Mouse (Mus musculus): ENCODE measurements around the gene Kirrel.

Kirrel gene

GRCm38 (mm10) chr3:87167621-87168020 lies 6.9 kb downstream of the Kirrel start:
- no peak for DNase-seq (ENCODE audit: low spot score)

GRCm38 (mm10) chr3:87165291-87165881 lies 9.2 kb downstream of the Kirrel start:
- peak; percentile 58 for DNase-seq (ENCODE audit: low spot score)

GRCm38 (mm10) chr3:87164099-87164815 lies 10.3 kb downstream of the Kirrel start:
- no peak for DNase-seq (ENCODE audit: low spot score)

GRCm38 (mm10) chr3:87163116-87163515 lies 11.4 kb downstream of the Kirrel start:
- DNase-seq (ENCODE audit: low spot score), result no peak

GRCm38 (mm10) chr3:87162380-87162779 lies 12.2 kb downstream of the Kirrel start:
- no peak for DNase-seq (ENCODE audit: low spot score)

GRCm38 (mm10) chr3:87161601-87162000 lies 12.9 kb downstream of the Kirrel start:
- no peak for DNase-seq (ENCODE audit: low spot score)

GRCm38 (mm10) chr3:87160819-87161509 lies 13.6 kb downstream of the Kirrel start:
- DNase-seq (ENCODE audit: low spot score), result no peak

- DNase-seq (ENCODE audit: low spot score), result no peak
These were observed 15.4 kb downstream of the Kirrel start for GRCm38 (mm10) chr3:87159190-87159589.

- peak; percentile 72 for DNase-seq (ENCODE audit: low spot score)
These were observed 16.7 kb downstream of the Kirrel start for GRCm38 (mm10) chr3:87157767-87158291.

GRCm38 (mm10) chr3:87157297-87157696 lies 17.2 kb downstream of the Kirrel start:
- DNase-seq (ENCODE audit: low spot score), result no peak

GRCm38 (mm10) chr3:87154398-87155287 lies 19.9 kb downstream of the Kirrel start:
- no peak for DNase-seq (ENCODE audit: low spot score)

GRCm38 (mm10) chr3:87153038-87153437 lies 21.5 kb downstream of the Kirrel start:
- DNase-seq (ENCODE audit: low spot score), result no peak

- DNase-seq (ENCODE audit: low spot score), result no peak
These were observed 22.3 kb downstream of the Kirrel start for GRCm38 (mm10) chr3:87152111-87152738.

- DNase-seq (ENCODE audit: low spot score), result no peak
These were observed 23.2 kb downstream of the Kirrel start for GRCm38 (mm10) chr3:87151294-87151826.

- no peak for DNase-seq (ENCODE audit: low spot score)
These were observed 23.8 kb downstream of the Kirrel start for GRCm38 (mm10) chr3:87150689-87151244.

GRCm38 (mm10) chr3:87150056-87150688 lies 24.4 kb downstream of the Kirrel start:
- DNase-seq (ENCODE audit: low spot score), result peak; percentile 39

GRCm38 (mm10) chr3:87149425-87149824 lies 25.1 kb downstream of the Kirrel start:
- no peak for DNase-seq (ENCODE audit: low spot score)

- peak; percentile 32 for DNase-seq (ENCODE audit: low spot score)
These were observed 29.9 kb downstream of the Kirrel start for GRCm38 (mm10) chr3:87144476-87145240.

GRCm38 (mm10) chr3:87140284-87140683 lies 34.3 kb downstream of the Kirrel start:
- DNase-seq (ENCODE audit: low spot score), result no peak

- DNase-seq (ENCODE audit: low spot score), result no peak
These were observed 37.8 kb downstream of the Kirrel start for GRCm38 (mm10) chr3:87136782-87137181.
